Mouse (Mus musculus) left cerebral cortex, adult 2 months (tissue): ENCODE measurements around the gene Slc6a6. TPM values are rescaled to one million over a fixed set of nuclear protein-coding genes. Genes with fewer than 3 reads are reported as not detected.

Experiments
- DNase-seq, 2 experiments: peaks; one replicate each; pipeline ENCODE4 v3.0.0; 2021 to 2022; ENCODE audit warnings: low spot score in 2 of 2, mixed read lengths in 1 of 2; ENCODE audit errors: extremely low spot score in 1 of 2
- H3K27ac ChIP-seq: fragments of 200-600 bp; 2 replicates; pipeline ENCODE4 v1.8.1; 2022
- H3K4me3 ChIP-seq: fragments of 200-600 bp; 2 replicates; pipeline ENCODE4 v1.8.1; 2022
- CTCF ChIP-seq: fragments of 200-600 bp; IDR thresholded peaks from 2 replicates; pipeline ENCODE4 v1.8.1; 2022; ENCODE audit warnings: antibody characterized with exemption, mild to moderate bottlenecking, moderate library complexity
- intact Hi-C: fragments of 180-260 bp; cut with DNase I; formaldehyde crosslinking; loops from one replicate; pipeline ENCODE4 v1.15.1; 2025
- total RNA-seq, 2 experiments: library from RNA; stranded (reverse); gene quantifications; 2 replicates each; pipeline ENCODE4 v1.2.3; 2021

Slc6a6 gene
- total RNA-seq, 2 experiments from 2014 or later: 127 to 147 TPM

- DNase-seq: no peak
- intact Hi-C loops: no loop called here
- Histone ChIP-seq H3K4me3 (no peak overlapping the region), H3K27ac (no peak overlapping the region)
- no peak for TF ChIP-seq CTCF
Measured at GRCm38 (mm10) chr6:91706072-91706776, 22.4 kb downstream of the Slc6a6 start.

- no peak for TF ChIP-seq CTCF
- Histone ChIP-seq H3K27ac (no peak overlapping the region), H3K4me3 (no peak overlapping the region)
- DNase-seq: no peak
- intact Hi-C loops: no loop called here
Measured at GRCm38 (mm10) chr6:91707276-91707885, 23.5 kb downstream of the Slc6a6 start.

GRCm38 (mm10) chr6:91707886-91708564 lies 24.2 kb downstream of the Slc6a6 start:
- peak in 1 of 2 experiments; percentile 43 for DNase-seq
- intact Hi-C loops: no loop called here
- no peak overlapping the region for H3K4me3 ChIP-seq
- H3K27ac ChIP-seq: no peak overlapping the region; the same call in 1 of the 2 replicates
- TF ChIP-seq CTCF: no peak

GRCm38 (mm10) chr6:91708919-91709318 lies 25.1 kb downstream of the Slc6a6 start:
- intact Hi-C loops: no loop called here
- Histone ChIP-seq H3K4me3 (no peak overlapping the region), H3K27ac (no peak overlapping the region)
- TF ChIP-seq CTCF: peak; percentile 40
- DNase-seq: no peak

- Histone ChIP-seq H3K4me3 (no peak overlapping the region), H3K27ac (peak overlapping the region; percentile 53; the same call in 1 of the 2 replicates)
- no peak for DNase-seq
- intact Hi-C loops: no loop called here
- TF ChIP-seq CTCF: no peak
Measured at GRCm38 (mm10) chr6:91710345-91710930, 26.6 kb downstream of the Slc6a6 start.

- H3K27ac ChIP-seq: peak overlapping the region; percentile 78
- TF ChIP-seq CTCF: no peak
- intact Hi-C loops: no loop called here
- DNase-seq: no peak
- H3K4me3 ChIP-seq: no peak overlapping the region
Measured at GRCm38 (mm10) chr6:91712097-91712854, 28.4 kb downstream of the Slc6a6 start.

- intact Hi-C loops: no loop called here
- DNase-seq: peak; percentile 41 to 63
- H3K27ac ChIP-seq: peak overlapping the region; percentile 78
- TF ChIP-seq CTCF: no peak
- no peak overlapping the region for H3K4me3 ChIP-seq
Measured at GRCm38 (mm10) chr6:91712855-91713331, 29.0 kb downstream of the Slc6a6 start.

- TF ChIP-seq CTCF: no peak
- DNase-seq: no peak
- intact Hi-C loops: no loop called here
- H3K4me3 ChIP-seq: no peak overlapping the region
- peak overlapping the region; percentile 78 for H3K27ac ChIP-seq
Measured at GRCm38 (mm10) chr6:91713370-91713896, 29.6 kb downstream of the Slc6a6 start.

GRCm38 (mm10) chr6:91715023-91715422 lies 31.2 kb downstream of the Slc6a6 start:
- Histone ChIP-seq H3K4me3 (no peak overlapping the region), H3K27ac (peak overlapping the region; percentile 53)
- no peak for DNase-seq
- no peak for TF ChIP-seq CTCF
- intact Hi-C loops: no loop called here

- DNase-seq: no peak
- intact Hi-C loops: no loop called here
- peak overlapping the region; percentile 89 for H3K27ac ChIP-seq
- TF ChIP-seq CTCF: no peak
- H3K4me3 ChIP-seq: no peak overlapping the region
Measured at GRCm38 (mm10) chr6:91715988-91716810, 32.3 kb downstream of the Slc6a6 start.
